Mouse (Mus musculus): Measurements from ENCODE around the gene Fip1l1.

- TF ChIP-seq CTCF (IDR thresholded peaks at IDR 0.05; ENCODE audit: extremely low read depth, insufficient read depth, insufficient read length, insufficient replicate concordance) (no peak), POLR2A (IDR thresholded peaks at IDR 0.05; ENCODE audit: low read depth, low read length) (no peak)
Observed at GRCm38 (mm10) chr5:74602371-74602770, 67.1 kb downstream of the Fip1l1 start.

Measured in spleen, adult 2 months (tissue).